Mouse (Mus musculus): Measurements from ENCODE around the gene Polr3c.
A peak's percentile ranks its signal among the peaks of the same experiment; 100 is the strongest.
"Not testable (repeated sequence)": the region's sequence is repeated elsewhere in the genome, so short reads cannot be mapped to it uniquely, and the experiment has no call there.

Gene Polr3c

GRCm38 (mm10) chr3:96707903-96708683 is 19.3 kb downstream of the Polr3c start, which contains the start of gene Nudt17:
Gene Nudt17 (minus strand): TSS chr3:96708562.
- peak; percentile 84 for DNase-seq

- no peak for DNase-seq
Observed at GRCm38 (mm10) chr3:96706984-96707383, 20.4 kb downstream of the Polr3c start.

DNA sequence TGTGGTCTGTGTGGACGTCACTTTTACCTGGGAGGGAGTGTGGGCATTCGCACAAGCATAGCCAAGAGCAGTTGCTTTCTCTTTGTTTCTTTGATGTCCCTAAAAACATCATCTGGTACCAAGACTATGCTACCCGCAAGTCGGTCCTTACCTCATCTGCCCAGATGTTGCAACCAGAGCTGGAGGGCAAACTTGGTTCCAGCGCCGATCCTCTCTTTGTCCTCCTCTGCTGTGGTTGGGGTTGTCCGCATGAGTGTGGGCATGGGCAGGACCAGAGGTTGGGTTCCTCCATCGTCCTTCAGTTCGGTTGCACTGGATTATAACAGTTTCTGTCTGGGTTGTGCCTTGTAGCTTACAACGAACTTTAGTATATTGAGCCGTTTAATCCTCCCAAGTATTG is 21.2 kb downstream of the Polr3c start:
- DNase-seq: no peak

- DNase-seq: no peak
Observed at GRCm38 (mm10) chr3:96704778-96705177, 22.6 kb downstream of the Polr3c start.

DNA sequence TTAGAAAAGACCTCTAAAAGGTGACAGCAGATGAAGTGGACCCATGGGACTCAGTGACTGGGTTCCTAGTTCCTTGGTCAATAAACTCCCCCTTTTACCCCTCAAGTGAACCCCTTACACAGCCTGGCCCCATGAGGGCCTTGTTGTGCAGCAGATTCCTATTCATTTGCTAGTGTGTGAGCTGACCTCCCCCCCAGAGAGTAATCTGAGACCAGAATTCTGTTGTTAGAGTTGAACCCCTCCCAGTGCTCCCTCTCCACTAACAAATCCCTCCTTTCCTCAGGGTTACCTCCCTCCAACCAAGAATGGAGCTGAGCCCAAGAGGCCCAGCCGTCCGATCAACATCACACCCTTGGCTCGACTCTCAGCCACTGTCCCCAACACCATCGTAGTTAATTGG is 26.4 kb downstream of the Polr3c start:
- DNase-seq: no peak

DNA sequence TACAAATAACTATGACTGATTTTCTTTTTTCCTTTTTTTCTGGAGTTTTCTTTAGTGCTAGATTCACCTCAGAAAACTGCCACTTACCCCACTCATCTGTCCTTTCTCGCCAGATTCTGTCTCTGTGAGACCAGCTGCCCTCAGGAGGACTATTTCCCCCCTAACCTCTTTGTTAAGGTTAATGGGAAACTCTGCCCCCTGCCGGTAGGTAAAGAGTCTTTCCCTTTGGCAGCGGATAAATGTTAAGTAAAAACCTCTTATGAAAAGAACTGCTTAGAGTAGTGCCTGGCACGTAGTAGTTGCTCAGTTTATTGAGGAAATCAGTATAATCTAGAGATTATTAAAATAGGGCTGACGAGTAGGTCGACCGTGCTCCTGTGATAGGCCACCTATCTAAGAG is 27.1 kb downstream of the Polr3c start:
- DNase-seq: no peak

- DNase-seq: no peak
Observed at GRCm38 (mm10) chr3:96698993-96699690, 28.3 kb downstream of the Polr3c start.

- peak; percentile 87 for DNase-seq
Observed at GRCm38 (mm10) chr3:96696766-96697732, 30.4 kb downstream of the Polr3c start.

DNA sequence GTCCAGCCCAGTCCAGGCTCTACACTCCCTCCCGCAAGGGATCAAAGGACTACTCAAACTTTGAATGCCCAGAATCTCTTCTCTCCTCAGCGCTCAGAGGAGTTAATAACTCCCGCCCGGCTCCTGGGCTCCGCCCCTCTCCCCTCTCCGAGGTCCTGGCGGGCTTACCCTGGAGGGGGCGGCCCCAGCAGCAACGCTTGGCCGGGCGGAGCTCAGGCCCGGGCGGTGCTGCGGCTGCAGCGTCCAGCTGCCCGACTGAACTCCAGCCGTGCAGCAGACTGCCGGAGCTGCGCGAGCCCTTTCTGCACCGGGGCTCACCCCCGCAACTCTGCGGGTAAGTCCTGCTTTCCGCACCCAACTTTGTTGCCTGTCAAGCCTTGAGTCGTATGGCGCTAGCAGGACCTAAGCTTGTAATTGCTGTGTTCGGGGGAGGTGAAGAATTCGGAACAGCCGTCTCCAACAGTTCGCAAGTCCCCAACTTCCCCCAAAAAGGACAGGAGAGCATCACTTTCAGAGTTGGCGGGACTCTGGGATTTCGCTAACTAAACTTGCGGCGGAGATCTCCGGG is 31.1 kb downstream of the Polr3c start, which contains the start of gene Pias3:
Gene Pias3, plus strand, starts transcription at position 187 of the 568 bp plus-strand sequence.
- peak; percentile 68 for DNase-seq

DNA sequence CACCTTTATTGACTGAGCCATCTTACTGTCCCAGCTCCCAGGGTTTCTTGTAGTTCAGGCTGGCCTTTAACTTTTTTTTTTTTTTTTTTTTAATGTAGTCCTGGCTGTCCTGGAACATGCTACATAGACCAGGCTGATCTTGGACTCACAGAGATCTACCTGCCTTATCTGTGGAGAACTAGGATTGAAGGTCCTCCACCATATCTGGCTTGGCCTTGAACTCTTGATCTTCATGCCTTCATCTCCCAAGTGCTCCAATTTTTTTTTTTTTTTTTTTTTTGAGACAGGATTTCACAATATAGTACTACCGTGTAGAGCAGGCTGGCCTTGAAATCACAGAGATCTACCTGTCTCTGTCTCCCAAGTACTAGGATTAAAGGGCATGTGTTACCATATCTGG is 33.8 kb downstream of the Polr3c start:
- no peak for DNase-seq

- DNase-seq: no peak
Observed at GRCm38 (mm10) chr3:96692506-96692905, 34.9 kb downstream of the Polr3c start.

DNA sequence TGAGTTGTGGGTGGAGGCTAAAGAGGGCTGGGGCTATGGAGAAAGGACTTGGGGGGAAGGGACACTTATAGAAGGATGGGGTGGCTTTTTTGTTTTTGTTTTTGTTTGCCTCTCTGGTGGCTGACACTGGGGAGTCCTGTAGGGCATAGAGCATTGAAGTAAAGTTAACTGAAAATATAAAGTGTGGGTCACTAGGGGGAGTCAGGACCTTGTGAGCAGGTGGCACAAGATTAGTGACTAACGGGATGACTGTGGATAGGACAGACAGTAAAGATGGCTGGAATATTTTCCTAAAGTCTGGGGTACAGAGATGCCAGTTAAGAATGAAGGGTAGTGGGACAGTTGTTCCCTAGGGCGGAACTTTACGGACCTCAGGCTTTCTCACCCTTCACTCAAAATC is 37.1 kb downstream of the Polr3c start:
- no peak for DNase-seq

DNA sequence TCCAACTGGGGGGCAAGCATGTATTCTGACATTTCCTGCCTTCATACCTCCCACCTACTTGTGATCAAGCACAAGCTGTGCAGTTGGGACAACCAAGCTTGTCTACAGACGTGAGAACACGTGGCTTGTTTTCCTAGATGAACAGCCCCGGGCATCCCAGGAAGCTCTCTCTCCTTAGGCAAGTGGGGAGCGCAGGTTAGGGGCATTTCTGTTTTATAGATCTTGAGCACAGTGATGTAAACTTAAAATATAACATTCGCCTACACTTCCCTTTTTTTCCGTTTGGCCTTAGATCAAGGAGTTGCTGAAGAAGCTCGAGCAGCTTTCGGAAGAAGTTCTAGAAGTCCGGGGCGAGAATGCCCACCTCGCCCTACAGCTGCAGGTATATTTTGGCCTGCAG is 38.6 kb downstream of the Polr3c start:
- no peak for DNase-seq

- DNase-seq: not testable (repeated sequence)
Observed at GRCm38 (mm10) chr3:96686057-96686456, 41.4 kb downstream of the Polr3c start.

DNA sequence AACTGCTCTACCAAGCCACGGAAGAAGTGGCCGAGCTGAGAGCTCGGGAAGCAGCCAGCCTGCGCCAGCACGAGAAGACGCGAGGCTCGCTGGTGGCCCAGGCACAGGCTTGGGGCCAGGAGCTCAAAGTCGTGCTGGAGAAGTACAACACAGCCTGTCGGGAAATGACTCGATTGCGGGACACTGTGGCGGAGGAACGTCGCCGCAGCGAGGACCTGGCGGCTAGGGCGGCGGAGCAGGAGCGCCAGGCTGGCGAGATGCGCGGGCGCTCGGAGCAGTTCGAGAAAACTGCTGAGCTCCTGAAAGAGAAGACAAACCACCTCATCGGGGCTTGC is 42.6 kb downstream of the Polr3c start:
- DNase-seq: no peak

DNA sequence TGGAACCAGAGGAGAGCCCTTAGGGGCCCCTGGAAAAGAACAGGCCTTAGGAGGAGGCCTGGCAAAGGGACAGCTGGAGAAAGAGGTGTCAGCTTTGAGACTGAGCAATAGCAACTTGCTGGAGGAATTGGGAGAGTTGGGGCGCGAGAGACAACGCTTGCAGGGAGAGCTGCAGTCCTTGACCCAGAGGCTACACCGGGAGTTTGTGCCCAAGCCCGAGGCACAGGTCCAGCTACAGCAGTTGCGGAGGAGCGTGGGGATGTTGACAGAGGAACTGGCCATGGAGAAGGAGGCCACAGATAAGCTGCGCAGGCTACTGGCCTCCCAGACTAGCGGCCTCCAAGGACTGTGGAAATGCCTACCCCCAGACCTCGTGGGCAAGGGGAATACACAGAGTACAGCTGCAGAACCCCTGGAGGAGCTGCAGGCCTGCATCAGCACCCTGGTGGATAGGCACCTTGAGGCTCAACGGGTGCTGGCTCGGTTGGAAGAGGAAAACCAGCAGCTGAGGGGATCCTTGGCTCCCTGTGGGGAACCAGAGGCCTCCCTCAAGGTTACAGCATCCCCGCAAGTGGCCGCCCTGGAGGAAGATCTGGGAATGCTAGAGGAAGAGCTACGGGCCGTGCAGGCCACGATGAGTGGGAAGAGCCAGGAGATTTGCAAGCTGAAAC is 43.1 kb downstream of the Polr3c start:
- DNase-seq: no peak

DNA sequence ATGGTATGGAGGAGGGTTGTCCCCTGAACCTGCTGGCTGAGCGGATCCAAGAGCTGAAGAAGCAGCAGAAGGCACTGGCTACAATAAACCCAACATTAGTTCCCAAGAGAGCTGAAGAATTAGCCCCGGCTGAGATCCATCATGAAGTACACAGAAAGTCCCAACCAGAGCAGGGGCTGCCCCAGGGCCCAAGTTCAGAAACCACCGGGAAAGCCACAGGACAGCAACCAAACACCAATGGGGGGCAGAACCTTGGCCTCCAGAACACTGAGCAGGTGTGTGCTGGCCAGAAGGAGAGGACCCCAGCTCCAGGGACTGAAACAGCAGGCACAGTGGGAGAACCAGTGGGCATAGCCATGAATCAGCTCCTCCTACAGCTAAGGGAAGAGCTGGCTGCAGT is 43.9 kb downstream of the Polr3c start:
- no peak for DNase-seq

DNA sequence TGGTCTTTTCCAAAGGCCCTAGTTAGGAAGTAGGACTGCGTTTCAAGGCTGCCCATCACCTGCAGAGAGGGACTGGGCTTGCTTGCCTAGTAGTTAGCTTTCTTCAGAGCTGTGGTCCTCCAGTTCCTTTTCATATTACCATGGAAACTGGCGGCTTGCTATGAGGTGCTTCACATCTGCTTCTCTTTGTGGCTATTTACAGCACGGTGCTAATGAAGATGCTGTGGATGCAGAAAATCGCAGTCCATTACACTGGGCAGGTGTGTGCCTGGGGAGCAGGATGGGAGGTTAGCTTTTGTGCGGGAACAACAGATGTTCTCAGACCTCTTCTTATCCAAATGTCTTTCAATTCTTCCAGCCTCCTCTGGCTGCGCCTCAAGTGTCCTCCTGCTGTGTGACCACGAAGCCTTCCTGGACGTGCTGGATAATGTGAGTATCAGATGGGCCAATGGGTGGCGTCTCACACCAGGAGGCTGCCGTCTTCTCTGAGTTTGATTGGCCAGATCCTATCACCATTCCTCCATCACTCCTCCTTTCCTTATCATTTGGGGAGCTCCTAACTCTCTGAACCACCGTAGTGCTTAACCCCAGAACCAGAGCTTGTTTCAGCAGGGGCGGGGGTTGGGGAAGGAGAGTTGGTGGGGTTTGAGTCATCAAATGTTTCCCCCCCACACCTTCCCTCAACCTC is 47.0 kb downstream of the Polr3c start:
- no peak for DNase-seq

GRCm38 (mm10) chr3:96679159-96679674 is 48.2 kb downstream of the Polr3c start:
- DNase-seq: no peak

DNA sequence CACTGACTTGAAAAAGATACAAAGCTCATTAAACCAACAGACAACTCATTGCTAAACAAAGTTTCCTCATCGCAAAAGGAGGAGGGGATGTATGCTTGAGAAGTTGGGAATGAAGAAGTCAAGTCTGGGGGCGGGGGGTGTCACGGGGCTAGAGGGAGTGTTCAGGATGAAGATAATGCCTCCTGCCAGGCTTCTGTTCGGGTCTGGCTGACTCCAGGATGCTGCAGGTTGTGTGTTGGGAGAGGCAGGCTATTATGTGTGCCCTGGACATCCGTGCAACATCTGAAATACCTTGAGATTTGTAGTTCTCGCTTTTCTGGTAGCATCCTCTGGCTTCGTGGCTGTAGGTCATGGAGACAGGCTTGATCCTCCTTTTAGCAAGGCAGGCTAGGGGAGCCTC is 49.0 kb downstream of the Polr3c start:
- no peak for DNase-seq

DNA sequence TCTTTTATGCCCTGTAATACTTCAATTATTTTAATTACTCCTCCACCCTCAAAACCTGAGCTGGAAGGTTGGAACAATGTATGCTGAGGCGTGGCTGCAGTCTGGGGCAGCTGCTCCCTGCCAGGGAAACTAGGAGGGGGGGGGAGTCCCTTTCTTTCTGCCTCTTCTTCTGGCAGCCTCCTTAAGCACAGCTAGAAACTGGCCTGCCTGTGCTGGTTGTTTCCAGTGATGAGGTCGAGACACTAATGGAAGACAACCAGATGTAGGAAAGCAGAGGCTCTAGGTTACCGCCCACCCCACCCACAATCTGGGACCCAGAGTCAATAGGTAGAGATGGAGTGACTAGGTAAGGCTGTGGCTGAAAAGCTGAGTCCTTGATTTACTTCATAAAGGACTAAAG is 51.7 kb downstream of the Polr3c start:
- DNase-seq: no peak

Data from right cerebral cortex, postnatal 25 days (tissue).